Mouse (Mus musculus) Muller cell, postnatal 12 days (primary cell): ENCODE results near the gene Npcd.
A peak's percentile ranks its signal among the peaks of the same experiment; 100 is the strongest.

Experiments used
- DNase-seq: peaks from one replicate; pipeline ENCODE4 v3.0.0-alpha.2; 2015; ENCODE audit errors: inconsistent ontology term

Gene Npcd

GRCm38 (mm10) chr15:79741921-79742705, 91.9 kb downstream of the Npcd start, which contains the start of gene Sun2:
Sun2 (minus strand) TSS chr15:79742536.
- peak; percentile 92 for DNase-seq

- DNase-seq, result peak; percentile 82
Observed at GRCm38 (mm10) chr15:79741173-79741858, 92.7 kb downstream of the Npcd start.

GRCm38 (mm10) chr15:79740739-79741138, 93.3 kb downstream of the Npcd start:
- DNase-seq, result no peak
